Mouse (Mus musculus): ENCODE measurements around the gene Limch1.
A peak's percentile ranks its signal among the peaks of the same experiment; 100 is the strongest.

Limch1 gene

DNA sequence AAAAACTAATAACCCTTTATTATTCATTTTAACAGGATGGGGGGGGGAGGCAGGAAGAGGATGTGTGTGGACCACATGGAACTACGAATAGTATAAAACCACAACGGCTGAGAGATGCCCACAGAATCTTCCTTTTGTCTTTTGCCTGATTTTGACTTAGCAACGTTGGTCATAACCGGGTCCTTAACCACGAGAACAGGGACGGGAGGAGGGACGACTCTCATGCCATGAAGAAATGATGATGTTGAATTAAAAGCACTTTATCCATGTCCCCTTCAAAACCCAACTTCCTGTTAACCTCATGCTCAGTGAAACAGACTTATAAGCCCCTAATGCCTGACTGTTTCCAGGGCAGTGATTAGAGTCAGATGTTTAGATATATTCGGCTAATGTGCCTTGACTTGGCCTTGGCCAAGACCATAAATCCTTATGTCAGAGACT is 41.0 kb downstream of the Limch1 start:
- no peak for DNase-seq

DNA sequence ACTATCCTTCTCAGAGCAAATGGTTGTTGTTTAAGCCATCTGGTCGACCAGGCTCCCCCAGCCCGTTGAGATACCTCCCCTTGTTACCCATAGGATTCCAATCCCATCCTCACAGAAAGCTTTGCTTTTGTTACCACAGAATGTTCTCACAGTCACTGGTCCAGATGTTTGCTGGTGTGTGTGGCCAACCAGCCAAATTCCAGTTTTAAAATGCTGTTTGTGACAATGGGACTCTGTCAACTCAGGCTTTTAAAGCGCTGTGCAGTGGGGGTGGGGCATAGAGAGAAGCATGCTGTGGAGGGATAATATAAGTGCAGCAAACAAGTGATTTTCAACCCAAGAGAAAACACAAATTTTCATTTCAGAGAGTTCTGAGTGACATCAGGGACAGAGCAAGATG is 43.4 kb downstream of the Limch1 start:
- DNase-seq, result no peak

DNA sequence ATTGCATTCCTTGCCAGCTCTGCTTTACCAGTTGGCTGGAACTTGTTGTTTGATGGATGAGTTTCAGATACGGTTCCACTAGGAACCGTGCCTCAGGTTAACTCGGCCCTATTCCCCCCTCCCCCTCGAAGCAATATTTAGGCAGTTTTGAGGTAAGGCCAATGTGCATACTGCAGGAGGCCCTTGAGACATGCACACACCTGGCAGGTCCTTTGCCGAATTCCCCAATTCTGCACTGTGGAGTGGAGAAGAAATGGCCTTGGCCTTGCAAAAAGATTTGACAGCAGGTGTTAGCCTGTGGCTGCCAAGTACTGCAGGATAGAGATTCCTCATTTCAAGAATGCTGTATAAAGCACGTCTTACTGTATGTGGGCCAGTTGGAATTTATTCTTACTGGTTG is 45.5 kb downstream of the Limch1 start:
- DNase-seq, result no peak

DNA sequence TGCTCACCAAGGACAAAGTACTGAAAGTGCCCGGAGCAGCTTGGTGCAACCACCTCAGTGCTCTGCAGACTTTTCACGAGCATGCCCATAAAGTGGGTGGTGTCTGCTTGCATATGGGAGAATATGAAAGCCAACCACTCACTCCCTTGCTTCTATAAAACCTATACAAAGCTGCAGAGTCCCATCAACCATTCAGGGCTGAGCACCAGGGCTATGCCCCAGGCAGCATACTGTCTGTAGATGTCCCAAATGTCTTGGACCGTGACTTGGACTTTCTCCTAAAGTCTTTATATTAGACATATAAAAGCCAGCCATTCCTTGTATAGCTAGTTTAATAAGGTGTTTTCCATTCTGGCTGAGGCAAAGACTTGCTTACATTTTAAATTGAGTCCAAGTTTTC is 47.6 kb downstream of the Limch1 start:
- DNase-seq, result no peak

DNA sequence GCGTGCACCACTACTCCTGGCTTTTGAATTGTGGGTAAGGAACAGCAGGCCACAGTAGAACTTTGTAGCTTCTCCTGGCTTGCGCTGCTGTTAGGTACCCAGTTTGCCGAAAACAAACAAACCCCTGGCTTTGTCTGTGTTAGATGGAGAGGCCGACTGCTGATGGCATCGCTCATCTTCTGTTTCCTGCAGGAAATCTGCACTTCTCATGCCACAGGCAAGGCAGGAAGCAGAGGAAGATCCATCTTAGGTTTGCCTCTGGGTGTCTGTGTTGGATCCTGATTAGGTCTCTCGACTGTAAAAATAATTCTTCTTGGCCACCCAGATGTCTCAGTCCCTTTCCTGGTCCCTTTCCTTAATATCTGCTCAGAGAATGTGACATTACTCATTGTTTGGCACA is 51.7 kb downstream of the Limch1 start:
- DNase-seq, result peak; percentile 28 to 71

DNA sequence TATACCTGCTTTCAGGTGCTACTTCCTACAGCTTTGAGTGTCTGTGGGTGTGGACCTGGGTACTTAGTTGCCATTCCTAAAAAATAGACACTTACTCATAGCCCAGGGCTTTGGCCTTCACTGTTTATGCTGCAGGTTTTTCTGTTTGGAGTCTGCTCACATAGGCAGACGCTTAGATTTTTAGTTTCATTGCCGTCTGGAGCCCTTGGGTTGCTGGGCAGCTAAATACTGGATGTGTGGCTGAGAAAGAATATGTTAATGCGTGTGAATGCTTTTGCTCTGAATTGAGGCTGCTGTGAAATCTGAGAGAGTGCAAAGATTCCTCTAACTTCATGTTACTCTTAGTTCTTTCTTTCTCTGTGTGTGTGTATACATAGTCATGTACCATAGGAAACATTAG is 52.5 kb downstream of the Limch1 start:
- DNase-seq, result no peak

DNA sequence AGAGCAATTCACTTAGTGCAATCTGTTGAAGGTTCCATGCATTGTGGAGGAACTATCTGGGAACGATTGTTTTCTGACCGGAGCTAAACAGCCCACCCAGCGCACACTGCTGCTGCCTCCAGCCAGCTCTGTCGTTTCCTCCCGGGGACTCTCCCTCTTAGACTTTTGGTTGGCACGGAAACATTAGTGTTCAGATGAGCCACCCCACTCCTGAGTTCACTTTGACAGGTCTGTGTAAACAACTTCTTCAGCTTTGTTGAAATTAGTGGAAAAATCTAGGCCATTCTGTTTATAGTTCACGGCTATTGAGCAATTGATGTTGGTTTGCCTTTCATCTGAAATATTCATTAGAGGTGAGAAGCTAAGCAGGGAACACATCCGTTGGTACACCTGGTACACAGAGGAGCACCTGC is 53.0 kb downstream of the Limch1 start:
- DNase-seq, result peak; percentile 37 to 64

DNA sequence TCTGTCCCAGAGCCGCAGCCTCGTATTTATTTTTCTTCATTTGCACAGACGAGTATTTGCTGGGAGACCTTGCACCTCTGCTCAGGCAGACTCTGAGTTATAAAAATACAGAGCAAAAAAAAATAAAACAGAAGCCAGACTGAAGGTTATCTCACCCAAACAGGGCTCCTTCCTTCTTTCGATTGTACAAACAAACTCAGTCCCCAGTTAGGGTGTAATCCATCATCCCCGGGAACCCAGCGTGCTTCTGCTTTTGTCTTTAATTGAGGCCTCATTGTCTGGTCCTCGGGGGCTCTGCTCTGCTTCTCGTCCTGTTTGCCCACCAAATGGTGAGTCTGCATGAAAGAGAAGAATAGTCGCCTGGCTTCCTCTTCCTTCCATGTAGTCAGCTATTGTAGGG is 54.6 kb downstream of the Limch1 start:
- DNase-seq, result no peak

DNA sequence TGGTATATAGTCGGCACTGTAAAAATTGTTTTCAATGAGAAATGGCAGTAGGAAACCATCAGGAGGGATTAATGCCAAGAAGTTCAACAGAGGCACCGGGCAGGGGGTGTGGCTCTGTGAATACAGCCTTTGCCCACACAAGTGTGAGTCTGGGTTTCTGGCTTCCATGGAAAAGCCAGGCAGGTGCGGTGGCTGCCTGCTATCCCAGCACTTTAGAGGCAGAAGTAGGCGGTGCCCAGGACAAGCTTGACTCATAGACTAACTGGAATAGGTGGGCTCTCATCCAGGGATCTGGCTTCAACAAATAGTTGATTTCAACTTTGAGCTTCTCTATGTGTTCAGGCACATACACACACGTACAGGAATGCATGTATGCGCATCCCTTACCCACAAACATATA is 55.4 kb downstream of the Limch1 start:
- DNase-seq, result no peak

DNA sequence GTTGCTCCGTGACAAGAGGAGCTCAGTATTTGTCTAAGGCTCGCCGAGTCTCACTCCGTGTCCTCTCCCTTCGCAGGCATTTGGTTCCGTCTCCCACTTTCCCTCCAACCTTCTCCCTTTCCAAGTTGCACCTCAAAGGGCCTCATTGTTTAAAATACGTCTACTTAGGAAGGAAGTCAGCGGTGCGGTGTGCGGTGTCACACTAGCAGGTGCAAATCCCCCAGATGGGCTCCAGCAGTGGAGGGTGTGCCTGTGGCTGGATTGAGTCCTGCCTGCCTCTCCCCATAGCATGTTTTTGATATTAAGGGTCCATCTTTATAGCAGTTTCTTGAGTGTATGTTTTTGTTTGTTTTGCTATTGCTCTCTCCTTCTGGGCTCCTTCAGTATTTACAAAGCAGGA is 56.6 kb downstream of the Limch1 start:
- no peak for DNase-seq

DNA sequence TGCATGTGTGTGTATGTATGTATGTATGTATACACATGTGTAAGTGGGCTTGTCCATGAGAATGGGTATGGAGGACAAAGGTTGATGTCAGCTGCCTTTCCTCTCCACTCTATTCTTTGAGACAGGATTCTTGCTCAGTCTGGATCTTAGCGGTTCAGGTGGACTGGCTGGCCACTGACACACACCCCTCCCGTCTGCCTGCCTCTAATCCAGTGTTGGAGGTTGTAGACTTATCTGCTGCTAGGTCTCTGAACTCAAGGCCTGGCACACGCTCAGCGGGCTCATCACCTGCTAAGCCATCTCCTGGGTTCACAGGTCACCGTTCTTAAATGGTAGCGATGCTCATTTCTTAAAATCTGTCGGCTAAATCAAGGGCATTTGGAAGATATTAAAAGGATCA is 60.7 kb downstream of the Limch1 start:
- DNase-seq, result no peak

DNA sequence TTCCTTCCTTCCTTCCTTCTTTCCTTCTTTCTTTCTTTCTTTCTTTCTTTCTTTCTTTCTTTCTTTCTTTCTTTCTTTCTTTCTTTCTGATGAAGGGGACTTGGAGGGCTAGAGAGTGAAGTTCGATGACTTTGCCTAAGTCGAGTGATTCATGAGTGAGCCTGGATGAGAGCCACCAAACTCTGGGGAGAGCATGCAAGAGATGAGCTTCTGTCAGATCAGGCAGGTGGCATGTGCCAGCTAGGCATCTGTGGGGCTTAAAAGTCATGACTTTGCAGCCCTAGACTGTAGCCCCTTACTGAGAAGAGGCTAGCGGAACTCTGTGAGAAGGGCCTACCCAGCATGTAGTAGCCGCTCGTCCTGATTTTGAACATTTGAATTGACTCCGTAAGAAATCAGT is 62.1 kb downstream of the Limch1 start:
- DNase-seq, result no peak

DNA sequence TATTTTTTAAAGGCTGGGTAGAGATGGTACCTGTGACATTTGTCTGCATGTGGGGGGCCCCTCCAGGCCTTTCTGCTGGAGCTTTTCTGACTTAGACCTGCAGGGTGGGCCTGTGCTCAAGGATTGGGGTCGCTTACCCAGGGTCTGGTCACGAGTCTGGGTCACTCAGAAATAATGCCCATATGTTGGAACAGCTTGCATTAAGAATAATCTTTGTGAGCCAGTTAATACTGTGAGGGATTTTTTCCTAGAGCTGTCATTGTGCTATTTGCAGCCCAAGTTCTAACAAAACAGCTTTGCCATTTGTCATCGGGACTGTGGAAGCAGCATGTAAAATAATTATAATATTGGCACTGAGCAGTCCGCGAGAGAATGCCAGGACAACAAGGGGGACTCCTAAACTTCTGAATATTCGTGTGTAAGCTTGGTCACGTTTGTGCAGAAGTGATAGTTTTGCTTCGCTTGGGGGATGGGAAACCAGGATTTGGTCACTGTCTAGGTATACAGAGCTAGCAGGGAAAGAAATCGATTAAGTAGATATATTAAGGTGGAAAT is 63.5 kb downstream of the Limch1 start:
- no peak for DNase-seq

DNA sequence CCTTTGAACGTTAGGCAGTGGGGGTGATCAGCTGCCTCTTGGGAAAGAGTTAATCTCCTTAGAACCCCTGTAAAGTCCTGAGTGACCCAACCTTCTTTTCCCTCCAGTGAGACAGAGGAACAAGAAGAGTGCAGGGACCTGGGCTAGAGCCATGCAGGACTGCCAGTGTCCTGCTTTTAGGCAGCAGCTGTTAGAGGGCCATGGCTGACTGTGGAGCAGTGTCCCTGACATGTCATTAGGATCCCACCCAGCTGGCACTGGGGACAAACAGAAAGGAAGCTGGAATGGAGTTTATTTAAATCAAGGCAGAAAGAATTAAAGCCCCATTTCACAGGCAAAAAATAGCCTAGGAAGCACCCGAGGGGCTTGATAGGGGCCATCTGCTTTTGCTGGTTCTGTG is 64.8 kb downstream of the Limch1 start:
- no peak for DNase-seq

DNA sequence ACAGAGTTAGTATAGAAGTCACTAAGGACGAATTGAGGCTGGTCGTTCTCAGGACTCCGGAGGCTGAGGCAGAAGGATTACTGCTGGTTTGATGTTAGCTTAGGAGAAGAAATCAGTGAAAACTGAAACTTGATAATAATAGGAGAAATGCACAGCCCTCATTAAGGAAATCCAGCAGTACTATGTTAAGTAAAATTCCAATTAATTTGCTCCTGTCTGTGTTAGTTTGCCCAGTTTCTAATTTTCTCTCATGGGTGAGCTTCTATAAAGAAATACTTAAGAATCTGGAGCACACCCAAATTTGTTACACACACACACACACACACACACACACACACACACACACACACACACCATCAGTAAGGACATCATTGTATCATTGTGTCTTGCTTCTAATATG is 69.0 kb downstream of the Limch1 start:
- DNase-seq, result no peak

DNA sequence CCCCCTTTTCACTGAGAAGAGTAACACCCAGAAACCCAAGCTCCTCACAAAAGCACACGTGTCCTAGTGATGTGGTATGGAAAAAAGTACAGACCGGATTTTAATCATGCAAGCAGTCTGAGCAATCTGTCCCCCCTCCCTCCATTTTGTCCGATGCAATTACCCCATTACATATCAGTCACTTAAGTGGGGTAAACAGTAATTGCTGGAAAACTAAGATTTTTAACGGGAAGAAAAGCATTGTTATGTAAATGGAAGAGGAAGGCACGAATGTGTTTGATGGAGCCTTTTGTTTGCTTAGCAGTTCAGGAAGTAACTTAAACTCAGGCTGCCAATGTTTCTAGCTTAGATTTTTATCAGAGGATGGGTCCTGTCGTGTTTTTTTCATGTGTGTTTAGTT is 70.2 kb downstream of the Limch1 start:
- no peak for DNase-seq

DNA sequence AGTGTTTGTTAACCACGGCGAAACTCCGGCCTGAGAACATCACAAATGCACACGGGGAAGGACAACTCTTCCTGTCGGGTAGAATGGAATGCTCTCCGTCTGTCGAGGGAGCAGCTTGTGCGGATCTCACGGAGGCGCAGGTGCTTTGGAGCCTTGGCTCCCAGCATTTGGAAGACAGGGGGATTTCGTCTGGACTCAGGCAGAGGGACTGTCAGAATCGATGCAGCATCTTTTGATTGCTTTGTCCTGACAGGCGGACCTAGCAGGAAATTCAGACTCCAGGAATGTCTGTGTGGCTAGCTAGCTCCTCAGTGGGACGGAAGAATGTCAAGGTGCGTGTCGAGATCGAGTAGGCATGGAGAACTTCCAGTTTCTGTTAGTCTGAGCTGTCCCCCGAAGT is 71.1 kb downstream of the Limch1 start:
- no peak for DNase-seq

DNA sequence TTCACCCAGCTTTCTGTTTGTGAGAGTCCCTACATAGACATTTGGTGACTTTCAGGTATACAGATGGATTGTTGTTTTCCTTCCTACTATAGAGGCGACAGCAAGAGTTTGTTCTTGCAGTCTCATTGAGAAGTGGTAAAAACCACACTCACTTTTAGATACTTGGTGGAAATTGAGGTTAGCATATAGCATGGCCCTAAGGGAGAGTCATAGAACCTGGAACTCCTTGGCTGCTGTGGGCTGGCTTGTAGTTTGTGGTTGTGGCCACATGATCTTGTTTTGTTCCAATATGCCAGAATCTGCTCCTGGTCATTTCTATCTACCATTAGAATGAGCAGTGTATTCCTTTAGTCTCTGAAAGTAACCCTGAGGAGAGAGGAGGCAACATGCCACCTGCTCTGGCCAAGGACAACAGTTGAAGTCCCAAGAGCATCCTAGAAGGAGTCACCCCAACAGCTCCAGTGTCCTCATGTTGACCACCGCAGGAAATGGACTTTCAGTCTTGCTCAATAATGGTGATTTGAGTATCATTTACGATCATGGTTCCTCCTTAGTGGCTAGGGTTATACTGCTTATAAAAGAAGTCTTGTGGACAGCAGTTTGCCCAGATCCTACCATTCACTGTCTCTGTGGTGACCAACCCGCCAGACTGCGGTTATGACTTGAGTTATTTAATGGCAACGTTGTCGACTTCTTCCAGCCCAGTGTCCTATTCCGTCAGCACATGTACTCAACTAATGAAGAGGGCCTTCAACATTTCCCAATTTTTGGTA is 71.7 kb downstream of the Limch1 start:
- DNase-seq, result no peak

DNA sequence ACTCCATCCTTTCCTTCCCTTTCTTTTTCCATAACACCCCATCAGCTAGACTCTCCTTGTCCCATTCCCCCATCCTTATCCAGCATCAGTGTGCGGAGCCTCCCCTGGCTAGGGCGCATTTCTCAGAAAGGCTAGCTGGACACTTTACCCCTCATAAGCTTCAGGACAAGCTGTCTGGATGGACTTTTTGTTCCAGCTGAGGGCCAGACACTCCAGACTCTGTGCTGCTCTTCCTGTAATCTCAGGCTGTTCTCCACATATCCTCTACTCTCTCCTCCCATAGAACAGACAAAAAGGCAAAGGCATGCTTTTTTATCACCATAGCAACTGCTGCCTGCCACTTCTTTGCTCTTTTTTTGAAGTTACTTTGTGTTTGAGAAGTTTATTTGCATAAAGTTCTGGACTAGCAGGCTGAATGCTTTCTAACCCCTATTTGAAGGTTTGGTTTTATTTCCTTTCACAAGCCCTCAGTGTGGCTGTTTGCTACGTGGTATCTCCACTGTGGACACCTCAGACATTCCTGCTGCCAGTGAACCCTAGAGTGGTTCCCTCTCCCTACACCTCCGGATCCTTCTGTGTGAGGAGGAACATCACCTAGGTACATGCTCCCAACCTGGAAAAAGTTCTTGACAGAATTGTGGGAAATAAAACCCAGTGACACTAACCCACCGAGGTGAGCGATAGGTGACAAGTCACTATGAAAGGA is 77.0 kb downstream of the Limch1 start:
- DNase-seq, result no peak

DNA sequence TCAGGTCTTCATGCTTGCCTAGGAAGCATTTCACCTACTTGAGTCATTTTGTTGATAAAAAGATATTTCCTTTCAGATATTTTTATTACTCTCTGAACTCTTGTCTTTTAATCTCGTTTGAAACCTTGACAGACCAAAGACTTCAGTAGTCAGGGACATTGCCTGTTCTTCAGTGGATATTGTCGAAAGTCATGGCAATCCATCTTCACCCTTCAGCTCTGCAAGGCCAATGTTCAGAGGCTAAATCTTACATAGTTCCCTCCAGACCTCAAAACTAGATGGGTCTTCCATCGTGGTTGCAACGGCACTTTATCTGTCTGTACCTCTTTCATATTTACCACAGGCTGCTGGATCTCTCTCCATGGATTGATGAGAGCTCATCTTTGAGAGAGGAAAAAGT is 80.0 kb downstream of the Limch1 start:
- no peak for DNase-seq

DNA sequence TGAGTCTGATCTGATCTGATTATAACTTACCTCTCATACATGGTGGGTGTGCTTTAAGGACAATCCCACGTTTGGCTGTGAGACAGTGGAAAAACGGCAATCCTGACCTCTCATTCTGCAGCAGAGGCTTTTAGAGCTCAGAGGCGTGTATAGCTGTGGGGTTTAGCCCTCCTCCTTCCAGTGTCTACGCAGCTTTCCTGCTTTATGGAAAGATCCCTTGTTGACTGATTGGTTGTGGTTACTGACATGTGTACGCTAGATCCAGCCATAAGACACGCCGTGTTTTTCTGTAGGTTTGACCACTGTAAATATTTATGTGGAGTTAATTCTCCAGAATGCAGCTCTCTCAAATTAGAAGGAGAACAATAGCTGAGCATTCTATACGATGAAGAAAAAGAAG is 81.2 kb downstream of the Limch1 start:
- no peak for DNase-seq

DNA sequence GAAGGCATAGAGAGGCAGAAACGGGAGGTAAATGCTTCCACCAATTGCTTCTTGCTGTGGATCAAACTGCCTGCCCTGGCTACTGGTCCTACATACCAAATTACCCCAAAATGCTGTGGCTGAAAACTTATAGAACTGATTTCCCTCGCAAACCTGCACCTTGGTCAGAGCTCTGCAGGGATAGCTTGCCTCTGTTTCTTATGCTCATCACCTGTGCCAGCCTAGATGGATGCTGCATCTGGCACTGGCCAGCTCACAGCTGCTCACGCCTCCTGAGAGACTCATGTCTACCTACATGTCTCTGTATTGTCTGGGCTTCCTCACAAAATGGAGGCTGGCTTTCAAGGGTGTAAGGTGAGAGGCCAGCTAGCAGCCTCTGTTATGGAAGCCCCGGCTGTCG is 83.9 kb downstream of the Limch1 start:
- DNase-seq, result no peak

DNA sequence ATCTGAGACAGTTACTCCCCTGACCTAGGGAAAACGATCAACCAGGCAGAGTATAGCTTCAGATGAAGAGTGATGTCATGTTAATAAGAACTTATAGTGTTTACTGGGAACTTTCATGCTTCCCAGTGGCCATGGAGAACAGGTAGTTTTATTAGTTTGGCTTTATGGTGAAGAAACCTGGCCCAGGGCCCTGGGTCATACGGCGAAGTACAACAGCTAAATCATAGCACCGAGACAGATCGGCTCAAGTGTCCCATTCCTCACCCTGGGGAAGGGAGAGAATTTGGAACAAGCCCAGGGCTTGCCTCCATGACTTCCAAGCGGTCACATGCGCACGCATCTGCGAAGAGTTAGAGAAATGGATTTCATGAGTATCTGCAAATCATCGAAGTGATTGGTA is 84.6 kb downstream of the Limch1 start:
- no peak for DNase-seq

DNA sequence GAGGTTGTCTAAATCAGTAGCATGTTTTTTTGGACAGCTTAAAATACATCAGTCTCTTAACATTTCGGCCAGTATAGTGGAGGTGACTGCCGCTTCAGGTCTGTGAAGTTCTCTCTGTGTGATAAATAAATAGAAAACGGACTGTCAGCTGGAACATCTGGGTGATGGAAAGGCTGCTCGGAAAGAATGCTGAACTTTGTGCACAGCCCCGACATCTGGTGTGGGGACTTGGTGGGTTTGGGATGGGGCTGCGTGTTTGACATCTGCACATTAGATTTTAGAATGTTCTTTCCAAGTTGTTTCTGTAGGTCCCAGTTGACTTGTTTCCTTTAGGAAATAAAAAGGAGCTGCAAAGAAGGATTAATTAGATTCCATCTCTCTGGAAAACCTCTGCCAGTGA is 89.1 kb downstream of the Limch1 start:
- no peak for DNase-seq

Data from kidney, postnatal 25 days (tissue).